Mouse (Mus musculus) layer of hippocampus, adult 18-20 months (tissue): Measurements from ENCODE around the gene C1qtnf9. TPM values are rescaled to one million over a fixed set of nuclear protein-coding genes. Genes with fewer than 3 reads are reported as not detected.

Experiments
- DNase-seq, 2 experiments: peaks; one replicate each; pipeline ENCODE4 v3.0.0; 2022; ENCODE audit warnings: low spot score in 2 of 2
- long read RNA-seq: library from polyadenylated mRNA; stranded (forward); transcript quantifications from one replicate; pipeline ENCODE4 v2.0.0, GENCODE M21; 2021
- total RNA-seq, 2 experiments: library from RNA; stranded (reverse); gene quantifications; 2 replicates each; pipeline ENCODE4 v1.2.3; 2021

The C1qtnf9 gene
- under 1 TPM; 0.28 to 0.37 TPM for total RNA-seq
- long read RNA-seq = 0 reads

- no peak for DNase-seq
Observed at GRCm38 (mm10) chr14:60767884-60768283, at the start of gene C1qtnf9. Gene C1qtnf9 (plus strand): TSS chr14:60768134.

- no peak for DNase-seq
Observed at GRCm38 (mm10) chr14:60721304-60721703, 46.6 kb upstream of the C1qtnf9 start.

GRCm38 (mm10) chr14:60721938-60722337 lies 46.0 kb upstream of the C1qtnf9 start:
- DNase-seq = no peak

GRCm38 (mm10) chr14:60726091-60726490 lies 41.8 kb upstream of the C1qtnf9 start:
- no peak for DNase-seq

- DNase-seq = no peak
Observed at GRCm38 (mm10) chr14:60727130-60727529, 40.8 kb upstream of the C1qtnf9 start.

GRCm38 (mm10) chr14:60732081-60732480 lies 35.9 kb upstream of the C1qtnf9 start:
- no peak for DNase-seq

GRCm38 (mm10) chr14:60732787-60733186 lies 35.1 kb upstream of the C1qtnf9 start:
- DNase-seq = peak; percentile 26 to 48

GRCm38 (mm10) chr14:60733706-60734105 lies 34.2 kb upstream of the C1qtnf9 start:
- peak; percentile 18 to 46 for DNase-seq

- DNase-seq = no peak
Observed at GRCm38 (mm10) chr14:60735206-60735605, 32.7 kb upstream of the C1qtnf9 start.

GRCm38 (mm10) chr14:60735848-60736547 lies 31.9 kb upstream of the C1qtnf9 start:
- DNase-seq = no peak

GRCm38 (mm10) chr14:60736591-60737192 lies 31.2 kb upstream of the C1qtnf9 start:
- DNase-seq = no peak

- no peak for DNase-seq
Observed at GRCm38 (mm10) chr14:60737202-60737611, 30.7 kb upstream of the C1qtnf9 start.

- no peak for DNase-seq
Observed at GRCm38 (mm10) chr14:60738434-60738938, 29.4 kb upstream of the C1qtnf9 start.

- DNase-seq = no peak
Observed at GRCm38 (mm10) chr14:60739155-60739554, 28.8 kb upstream of the C1qtnf9 start.

- peak in 1 of 2 experiments; percentile 47 for DNase-seq
Observed at GRCm38 (mm10) chr14:60739616-60740015, 28.3 kb upstream of the C1qtnf9 start.

GRCm38 (mm10) chr14:60740507-60740906 lies 27.4 kb upstream of the C1qtnf9 start:
- no peak for DNase-seq

- DNase-seq = no peak
Observed at GRCm38 (mm10) chr14:60741033-60741432, 26.9 kb upstream of the C1qtnf9 start.

- DNase-seq = no peak
Observed at GRCm38 (mm10) chr14:60741490-60741981, 26.4 kb upstream of the C1qtnf9 start.

- DNase-seq = no peak
Observed at GRCm38 (mm10) chr14:60743681-60744080, 24.3 kb upstream of the C1qtnf9 start.

- no peak for DNase-seq
Observed at GRCm38 (mm10) chr14:60745201-60745600, 22.7 kb upstream of the C1qtnf9 start.

GRCm38 (mm10) chr14:60746141-60746540 lies 21.8 kb upstream of the C1qtnf9 start:
- no peak for DNase-seq

- no peak for DNase-seq
Observed at GRCm38 (mm10) chr14:60747154-60747870, 20.6 kb upstream of the C1qtnf9 start.
